Mouse (Mus musculus): ENCODE measurements around the gene Znfx1. TPM values are rescaled to one million over a fixed set of nuclear protein-coding genes. Genes with fewer than 3 reads are reported as not detected.

Znfx1 gene
- 29.6 TPM for polyA plus RNA-seq (2015; fragmentation: Illumina TruSeq; extraction: RNeasy Lipid Tissue Mini Kit (QIAGEN cat#74804); ENCODE audit: insufficient read depth, low replicate concordance)

GRCm38 (mm10) chr2:167062965-167063880, at the start of gene Znfx1:
Znfx1 (minus strand) TSS chr2:167063015.

GRCm38 (mm10) chr2:167014702-167015381, 48.0 kb downstream of the Znfx1 start, which contains the start of gene Ddx27:
Ddx27 (plus strand) TSS chr2:167015193.

GRCm38 (mm10) chr2:166995796-166996532, 66.9 kb downstream of the Znfx1 start, which contains the start of gene Stau1:
Stau1 (minus strand) TSS chr2:166996299.

Other genes starting within 250 kb of the Znfx1 start
- 107 TPM for gene Cse1l, start 157.0 kb downstream of the Znfx1 start, polyA plus RNA-seq (2015; fragmentation: Illumina TruSeq; extraction: RNeasy Lipid Tissue Mini Kit (QIAGEN cat#74804); ENCODE audit: insufficient read depth, low replicate concordance)
- gene Stau1, start 66.7 kb downstream of the Znfx1 start, polyA plus RNA-seq (2015; fragmentation: Illumina TruSeq; extraction: RNeasy Lipid Tissue Mini Kit (QIAGEN cat#74804); ENCODE audit: insufficient read depth, low replicate concordance), result 64.3 TPM
- 43.1 TPM for gene Ddx27, start 47.8 kb downstream of the Znfx1 start, polyA plus RNA-seq (2015; fragmentation: Illumina TruSeq; extraction: RNeasy Lipid Tissue Mini Kit (QIAGEN cat#74804); ENCODE audit: insufficient read depth, low replicate concordance)
- 3.4 TPM for gene Kcnb1, start 127.1 kb upstream of the Znfx1 start, polyA plus RNA-seq (2015; fragmentation: Illumina TruSeq; extraction: RNeasy Lipid Tissue Mini Kit (QIAGEN cat#74804); ENCODE audit: insufficient read depth, low replicate concordance)
- gene Ptgis, start 177.6 kb upstream of the Znfx1 start, polyA plus RNA-seq (2015; fragmentation: Illumina TruSeq; extraction: RNeasy Lipid Tissue Mini Kit (QIAGEN cat#74804); ENCODE audit: insufficient read depth, low replicate concordance), result 3.2 TPM

Data from spleen, adult 10 weeks (tissue).